20 mouse cellular contexts compared by ENCODE assay signal in genomic region chr13:30658201-30658996, GRCm38 (mm10). TPM values are rescaled to one million over a fixed set of nuclear protein-coding genes. Genes with fewer than 3 reads are reported as not detected.
DNase-seq lines count a peak whose midpoint lies in the region; ATAC-seq and TF ChIP-seq lines count a peak whose summit lies in the region.
"Had no signal": no experiment of that assay in that cellular context is flagged by ENCODE, and none has a peak within 500 bp of the region (broad histone marks: within the 10 kb centered on the region; RNA-seq: fewer than 3 reads in every experiment).

No protein-coding gene starts in this region.

- H3K36me3 ChIP-seq in lung, embryonic 14.5 days (ENCODE audit: insufficient read depth), result no peaks in the 10 kb centered on the region
- H3K36me3 ChIP-seq: embryonic facial prominence, embryonic 12.5 days; forebrain, embryonic 15.5 days; heart, embryonic 13.5 days; hindbrain, embryonic 15.5 days had no signal

- no peak overlapping the region for H3K4me3 ChIP-seq in lung, embryonic 14.5 days (ENCODE audit: low read depth, low read length)

- no peaks in the 10 kb centered on the region for H3K9me3 ChIP-seq in lung, embryonic 14.5 days (ENCODE audit: low read depth, low read length)
- H3K9me3 ChIP-seq: embryonic facial prominence, embryonic 12.5 days; forebrain, embryonic 15.5 days; heart, embryonic 13.5 days; hindbrain, embryonic 15.5 days had no signal

- H3K9ac ChIP-seq in lung, embryonic 14.5 days, result no peak overlapping the region
- H3K9ac ChIP-seq: embryonic facial prominence, embryonic 12.5 days had no signal

- no peaks in the 10 kb centered on the region for H3K4me1 ChIP-seq in lung, embryonic 14.5 days (ENCODE audit: insufficient read depth)

- DNase-seq in cerebellum, adult 9-10 months, result peak; percentile 23
- DNase-seq in cerebellum, adult 11-12 months, result no peak
- peak; percentile 84 for DNase-seq in heart, adult 11 months
- DNase-seq in heart, adult 8-10 months (ENCODE audit: low spot score), result no peak
- peak; percentile 3 for DNase-seq in lung, embryonic 14.5 days
- no peak for DNase-seq in lung, postnatal 25 days (ENCODE audit: low spot score)
- no peak for DNase-seq in kidney, adult 8-10 months
- DNase-seq: adrenal gland, adult 2 months; adrenal gland, postnatal 36 days; B cell, adult 2 months; cerebellum, adult 8-10 months; gastrocnemius, postnatal 14 days; heart, postnatal 36 days had no signal

- H3K27ac ChIP-seq in lung, embryonic 14.5 days (ENCODE audit: low read depth), result no peak overlapping the region
- H3K27ac ChIP-seq: embryonic facial prominence, embryonic 12.5 days; heart, embryonic 13.5 days had no signal

- WGBS in lung, embryonic 14.5 days, result 81% methylated on average over 2 of the region's 2 CpGs

- no peak for TF ChIP-seq CTCF in lung, embryonic 14.5 days (IDR thresholded peaks at IDR 0.05; ENCODE audit: low read depth)

- ATAC-seq in lung, embryonic 14.5 days (ENCODE audit: insufficient read depth), result no peak
- ATAC-seq: activated CD4-positive, CD25-positive, alpha-beta regulatory T cell, adult 4 months; CD4-positive, CD25-positive, alpha-beta regulatory T cell, adult 4 months had no signal

- H3K27me3 ChIP-seq in lung, embryonic 14.5 days (ENCODE audit: insufficient read depth, low read length), result no peaks in the 10 kb centered on the region
- H3K27me3 ChIP-seq: embryonic facial prominence, embryonic 12.5 days; forebrain, embryonic 15.5 days; heart, embryonic 13.5 days; hindbrain, embryonic 15.5 days had no signal

- H3K4me2 ChIP-seq in lung, embryonic 14.5 days, result no peak overlapping the region

RNA-seq across cellular contexts. Expression of gene Dusp22, which starts 1.4 kb away (rescaled TPM):
- 10 to 100 TPM; 18.1 to 25.4 (median 20.0) TPM for total RNA-seq in heart, adult 8-10 months (2022)
- 27.1 and 30.7 TPM in 2 replicates for polyA plus RNA-seq in lung, embryonic 14.5 days (2014; fragmentation: Nextera tagmentation; extraction: Ambion mirVana)
- total RNA-seq: MEL had no signal

Comparison
In these comparisons a context has a peak if more than half of its experiments do, and no peak if none do; other contexts are left out.
1. DNase-seq: peak in cerebellum, adult 9-10 months (single experiment), heart, adult 11 months (single experiment) and lung, embryonic 14.5 days (single experiment); none in cerebellum, adult 11-12 months (single experiment), heart, adult 8-10 months (single experiment), lung, postnatal 25 days (single experiment) and kidney, adult 8-10 months (0 of 2).